Mouse (Mus musculus): ENCODE results near the gene Bpifc. TPM values are rescaled to one million over a fixed set of nuclear protein-coding genes. Genes with fewer than 3 reads are reported as not detected.

The Bpifc gene
- total RNA-seq, 1 experiment from 2014 or later: 5.7 TPM

DNA sequence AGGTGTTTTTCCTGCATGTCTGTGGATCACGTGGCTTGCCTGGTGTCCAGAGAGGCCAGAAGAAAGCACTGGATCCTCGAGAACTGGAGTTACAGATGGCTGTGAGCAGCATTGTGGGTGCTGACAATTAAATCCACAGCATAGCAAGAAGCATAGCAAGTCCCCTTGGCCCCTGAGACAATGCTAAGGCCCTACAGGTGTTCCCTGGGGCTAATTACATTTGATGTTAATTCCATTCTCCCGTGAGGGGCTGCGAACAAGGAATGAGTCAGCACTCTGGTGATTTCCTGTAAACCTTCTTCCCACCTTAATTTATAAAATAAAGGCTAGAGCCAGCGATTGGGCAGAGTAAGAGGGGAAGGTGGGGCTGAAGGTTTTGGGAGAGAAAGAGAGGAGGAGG lies 7.1 kb upstream of the Bpifc start:
- ATAC-seq (replicated peaks; ENCODE audit: low read depth, poor library complexity, severe bottlenecking): no peak

DNA sequence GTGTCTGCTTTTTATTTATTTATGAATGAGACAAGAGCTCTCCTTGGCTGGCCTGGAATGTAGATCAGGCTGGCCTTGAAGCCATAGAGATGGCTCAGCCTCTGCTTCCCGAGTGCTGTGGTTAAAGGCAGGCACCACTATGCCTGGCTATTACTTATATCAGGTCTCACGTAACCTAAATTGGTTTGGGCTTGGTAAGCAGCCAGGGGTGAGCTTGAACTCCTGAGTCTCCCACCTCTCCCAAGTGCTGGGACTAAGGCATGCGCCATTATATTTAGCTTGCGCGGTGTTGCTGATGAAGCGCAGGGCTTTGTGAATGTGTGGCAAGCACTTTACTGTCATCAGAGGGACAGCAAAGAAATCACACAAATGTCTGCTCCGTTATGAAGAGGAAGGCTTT lies 6.1 kb upstream of the Bpifc start:
- no peak for ATAC-seq (replicated peaks; ENCODE audit: low read depth, poor library complexity, severe bottlenecking)

DNA sequence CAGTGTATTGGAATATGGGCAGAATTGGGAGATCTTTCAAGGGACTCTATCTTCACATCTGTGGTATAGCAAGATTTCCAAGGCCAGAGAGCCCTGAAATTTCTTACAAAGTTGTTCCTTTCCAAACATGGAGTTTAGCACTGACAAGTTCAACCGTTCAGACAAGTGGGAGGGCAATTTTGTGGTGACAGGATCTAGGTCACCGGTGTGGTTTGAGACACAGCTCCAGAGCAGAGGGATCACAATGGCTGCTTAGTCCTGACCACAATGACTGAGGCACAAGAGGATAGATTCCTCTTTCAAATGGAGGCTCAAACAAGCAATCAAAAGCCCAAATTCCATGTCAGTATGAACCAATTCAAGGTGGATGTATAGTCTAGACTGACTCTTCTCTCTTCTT lies 523 bp downstream of the Bpifc start:
- peak; percentile 84 for ATAC-seq (replicated peaks; ENCODE audit: low read depth, poor library complexity, severe bottlenecking)

DNA sequence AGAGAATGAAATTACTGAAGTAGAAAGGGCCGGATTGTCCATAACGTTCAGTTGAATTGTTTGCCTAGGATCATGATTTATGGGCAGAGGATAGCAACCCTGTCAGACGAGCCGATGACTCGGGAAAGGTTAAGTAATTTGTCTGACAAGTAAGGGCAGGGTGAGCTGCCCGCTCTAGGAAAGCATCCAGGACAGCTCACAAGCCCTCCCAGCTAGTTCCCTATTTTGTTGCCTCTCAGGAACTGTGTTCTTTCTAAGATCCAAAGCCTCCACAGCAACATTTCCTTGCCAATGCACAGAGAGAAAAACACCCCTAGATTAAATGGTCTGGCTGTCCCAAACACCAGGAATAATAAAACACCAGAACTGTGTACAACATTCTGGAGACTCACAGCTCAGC lies 1.1 kb downstream of the Bpifc start:
- ATAC-seq (replicated peaks; ENCODE audit: low read depth, poor library complexity, severe bottlenecking): peak; percentile 66

DNA sequence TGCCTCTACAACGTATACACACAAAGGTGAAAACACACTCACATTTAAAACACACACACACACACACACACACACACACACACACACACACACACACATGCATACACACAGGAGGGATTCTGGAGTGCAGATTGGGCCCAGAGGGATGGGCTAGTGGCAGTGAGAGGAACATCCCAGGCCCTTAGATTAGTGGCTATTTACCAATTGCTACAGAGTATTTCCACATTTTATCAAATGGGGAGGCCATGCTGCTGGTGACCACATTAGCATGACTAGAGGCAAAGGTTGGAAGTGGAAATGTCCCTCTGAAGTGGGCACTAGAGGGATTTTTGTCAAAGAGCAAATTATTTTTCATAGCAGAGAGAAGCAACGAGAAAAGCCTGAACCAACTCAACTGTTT lies 2.0 kb downstream of the Bpifc start:
- no peak for ATAC-seq (replicated peaks; ENCODE audit: low read depth, poor library complexity, severe bottlenecking)

DNA sequence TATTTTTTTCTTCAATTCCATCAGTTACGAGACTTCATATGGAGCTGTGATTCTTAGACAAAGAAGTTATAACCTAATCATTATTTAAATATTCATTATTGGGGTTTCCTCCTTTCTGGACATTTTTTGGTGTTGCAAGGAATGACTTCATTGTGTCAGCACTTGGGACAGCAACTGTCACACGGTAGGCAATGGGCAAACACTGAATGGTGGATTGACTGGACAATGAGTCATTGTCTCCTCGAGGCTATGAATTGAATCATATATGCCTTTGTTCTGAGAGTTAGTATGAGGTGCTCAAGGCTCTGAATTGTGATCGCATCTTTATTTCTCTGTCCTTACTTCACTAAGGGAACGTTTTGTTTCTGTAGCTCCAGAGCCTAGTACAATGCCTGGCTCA lies 5.2 kb downstream of the Bpifc start:
- ATAC-seq (replicated peaks; ENCODE audit: low read depth, poor library complexity, severe bottlenecking): no peak

DNA sequence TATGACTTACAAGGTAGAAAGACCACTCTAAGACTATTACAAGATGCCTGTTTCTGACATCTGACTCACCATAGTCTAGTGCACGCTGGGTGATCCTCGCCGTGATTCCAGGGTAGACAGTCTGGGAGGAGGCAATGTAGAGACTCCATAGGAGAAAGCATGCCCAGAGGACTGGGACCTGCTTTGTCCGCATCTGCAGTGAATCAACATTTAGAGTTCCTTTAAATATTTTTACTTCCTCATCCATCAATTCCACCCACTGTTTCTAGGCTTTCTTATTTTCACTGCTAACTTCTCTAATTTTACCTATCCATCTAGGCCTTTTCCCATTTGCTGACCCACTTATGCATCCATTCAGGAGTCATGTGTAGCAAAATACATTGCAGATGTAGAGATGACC lies 11.2 kb downstream of the Bpifc start:
- peak; percentile 25; the same call in 1 of the 2 replicates for ATAC-seq (replicated peaks; ENCODE audit: low read depth, poor library complexity, severe bottlenecking)

DNA sequence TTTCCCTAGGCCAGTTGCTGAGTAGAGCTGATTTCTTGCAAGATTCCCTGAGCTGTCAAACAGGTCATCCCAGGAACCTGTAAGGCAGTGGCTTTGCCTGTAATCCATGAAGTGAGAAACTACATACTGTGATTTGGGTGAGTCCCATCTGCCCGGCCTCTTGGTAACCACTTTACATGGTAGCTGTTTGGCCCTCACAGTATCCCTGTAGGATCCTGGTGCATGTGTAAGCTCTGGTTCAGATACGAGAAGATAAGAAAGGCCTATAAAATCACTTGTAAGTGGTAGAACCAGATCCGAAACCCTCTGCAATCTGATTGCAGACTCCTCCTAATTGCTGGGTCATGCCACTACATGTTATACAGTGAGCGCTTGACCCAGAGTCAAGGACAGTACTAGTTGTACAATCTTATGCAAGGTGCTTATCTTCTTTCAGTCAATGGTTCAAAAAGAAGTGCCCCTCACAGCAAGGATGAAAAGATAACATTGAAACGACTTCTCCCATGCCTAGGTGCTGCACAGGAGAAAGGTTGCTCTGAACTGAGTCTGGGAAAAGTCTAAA lies 17.1 kb downstream of the Bpifc start:
- ATAC-seq (replicated peaks; ENCODE audit: low read depth, poor library complexity, severe bottlenecking): no peak

DNA sequence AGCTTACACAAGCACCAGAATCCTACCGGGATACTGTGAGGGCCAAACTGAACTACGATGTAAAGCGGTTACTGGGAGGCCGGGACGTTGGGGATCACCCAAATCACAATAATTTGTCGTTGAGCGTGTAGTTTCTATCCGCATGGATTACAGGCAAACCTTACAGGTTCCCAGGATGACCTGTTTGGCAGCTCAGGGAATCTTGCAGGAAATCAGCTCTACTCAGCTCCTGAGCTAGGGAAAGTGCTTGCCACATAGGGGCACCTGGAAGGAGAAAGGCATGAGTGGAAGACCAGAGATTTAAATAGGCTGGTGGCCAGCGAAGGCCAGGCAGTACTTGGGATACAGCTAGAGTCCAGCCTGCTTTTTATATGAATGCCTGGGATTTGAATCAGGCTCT lies 17.9 kb downstream of the Bpifc start:
- ATAC-seq (replicated peaks; ENCODE audit: low read depth, poor library complexity, severe bottlenecking): no peak

DNA sequence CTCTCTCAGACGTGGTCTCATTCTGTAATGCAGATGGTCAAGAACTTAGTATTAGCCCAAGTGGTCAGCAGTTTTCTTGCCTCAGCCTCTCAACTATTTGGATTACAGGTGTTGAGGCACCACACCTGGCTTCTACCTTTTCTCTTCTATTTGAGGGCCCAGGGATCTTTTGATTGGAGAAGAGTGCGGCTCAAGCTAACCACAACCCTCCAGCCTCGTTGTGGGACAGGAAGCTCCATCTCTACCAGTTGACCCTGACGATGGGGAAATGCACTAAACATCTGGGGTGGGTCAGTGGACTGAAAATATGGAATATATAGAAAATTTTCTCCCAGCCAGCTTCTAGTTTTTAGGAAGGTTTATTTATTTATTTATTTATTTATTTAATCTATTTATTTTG lies 19.3 kb downstream of the Bpifc start:
- no peak for ATAC-seq (replicated peaks; ENCODE audit: low read depth, poor library complexity, severe bottlenecking)

DNA sequence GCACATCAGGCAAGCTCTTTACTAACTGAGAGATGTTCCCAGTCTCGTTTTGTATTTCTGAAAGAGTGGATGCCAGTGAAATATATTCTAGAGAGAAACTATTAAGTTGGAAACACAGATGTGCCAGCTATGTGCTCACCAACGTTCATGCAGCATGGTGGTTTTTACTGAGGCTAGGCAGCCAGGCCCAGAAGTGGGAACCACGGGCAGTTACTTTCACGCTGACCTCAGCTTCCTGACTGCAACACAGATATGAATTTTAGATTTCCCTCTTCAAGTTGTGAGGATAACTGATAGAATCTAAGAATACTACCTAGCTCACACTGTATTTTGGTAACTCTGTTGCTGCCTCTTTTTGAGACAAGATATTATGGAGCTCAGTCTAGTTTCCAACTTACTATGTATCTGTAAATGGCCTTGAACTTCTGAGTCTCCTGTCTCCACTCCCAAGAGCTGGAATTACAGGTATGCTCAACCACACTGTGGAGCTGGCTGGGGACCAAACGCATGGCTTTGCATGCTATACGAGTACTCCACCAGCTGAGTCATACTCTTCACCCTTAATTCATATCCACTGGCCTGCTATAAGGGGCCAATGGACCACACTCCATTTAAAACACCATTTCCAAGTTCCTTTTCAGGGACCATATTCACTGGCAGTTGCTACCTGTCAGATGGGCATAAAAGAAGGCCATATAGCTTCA lies 22.1 kb downstream of the Bpifc start:
- ATAC-seq (replicated peaks; ENCODE audit: low read depth, poor library complexity, severe bottlenecking): peak; percentile 82

DNA sequence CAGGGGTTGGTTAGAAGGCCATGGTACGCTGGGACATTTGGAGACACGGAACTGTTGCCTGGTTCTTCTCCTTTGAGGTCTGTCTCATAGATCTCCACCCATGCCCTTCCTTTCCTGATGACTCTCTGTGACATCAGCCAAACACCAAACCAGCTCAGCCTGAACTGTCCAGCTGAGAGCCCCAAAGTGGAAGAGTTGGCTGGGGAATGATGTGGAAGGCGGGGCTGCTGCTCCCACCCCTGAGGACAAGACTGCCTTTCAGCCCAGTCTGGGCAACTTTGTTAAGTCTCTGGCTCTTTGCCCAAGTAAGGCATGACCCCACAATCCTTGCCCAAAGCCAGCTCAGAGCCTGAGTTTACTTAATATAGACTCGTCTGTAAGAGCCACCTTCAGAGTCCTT lies 38.8 kb downstream of the Bpifc start:
- ATAC-seq (replicated peaks; ENCODE audit: low read depth, poor library complexity, severe bottlenecking): no peak

DNA sequence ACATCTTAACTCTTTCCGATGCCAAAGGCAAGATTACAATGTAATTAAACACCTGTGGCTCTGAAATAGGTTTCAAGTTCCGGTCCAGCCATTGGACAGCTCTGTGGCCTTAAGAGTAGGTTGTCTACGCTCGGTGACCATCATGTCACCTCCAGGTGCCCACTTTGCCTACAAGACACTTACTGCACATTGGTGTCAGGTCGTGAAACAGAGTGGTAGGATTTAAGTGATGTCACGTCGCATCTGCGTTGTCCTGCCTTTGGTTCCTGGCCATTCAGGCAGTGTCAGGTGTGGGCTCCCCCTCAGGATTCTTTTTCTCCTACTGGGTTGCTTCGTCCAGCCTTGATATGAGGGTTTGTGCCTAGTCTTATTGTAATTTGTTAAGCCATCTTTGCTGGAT lies 39.9 kb downstream of the Bpifc start:
- ATAC-seq (replicated peaks; ENCODE audit: low read depth, poor library complexity, severe bottlenecking): no peak

DNA sequence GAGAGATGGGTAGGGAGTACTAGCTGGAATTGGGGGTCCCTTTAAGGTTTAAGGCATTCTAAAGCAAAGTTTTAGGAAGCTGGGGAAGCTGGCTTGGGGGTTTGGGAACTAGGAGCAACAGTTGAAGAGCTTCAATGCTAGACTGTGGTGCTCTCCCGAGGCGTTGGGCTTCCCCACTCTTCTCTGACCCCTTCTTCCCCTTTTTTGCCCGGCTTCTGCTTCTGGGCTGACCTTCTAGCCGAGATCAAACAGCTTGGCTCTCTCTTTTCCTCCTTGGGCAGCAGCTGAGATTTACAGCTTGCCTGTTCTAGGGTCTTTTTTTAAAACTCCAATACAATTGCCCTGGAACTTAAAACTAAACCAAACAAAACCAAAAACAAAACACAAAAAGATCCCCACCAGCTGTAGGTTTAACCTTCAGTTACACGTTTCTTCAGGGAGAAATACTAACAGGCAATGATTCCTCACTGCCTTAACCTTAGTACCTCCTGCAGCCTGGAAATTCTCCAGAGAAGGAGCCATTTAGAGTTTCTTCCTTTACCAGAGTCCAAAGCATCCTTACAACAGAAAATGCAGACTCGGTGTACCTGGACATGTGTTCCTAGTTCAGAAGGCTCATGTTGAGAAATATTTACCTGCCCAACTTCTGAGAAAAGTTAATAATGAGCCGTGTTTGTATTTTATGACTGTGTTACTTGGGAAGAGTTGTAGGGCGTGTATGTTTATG lies 41.6 kb downstream of the Bpifc start:
- peak; percentile 87 for ATAC-seq (replicated peaks; ENCODE audit: low read depth, poor library complexity, severe bottlenecking)

DNA sequence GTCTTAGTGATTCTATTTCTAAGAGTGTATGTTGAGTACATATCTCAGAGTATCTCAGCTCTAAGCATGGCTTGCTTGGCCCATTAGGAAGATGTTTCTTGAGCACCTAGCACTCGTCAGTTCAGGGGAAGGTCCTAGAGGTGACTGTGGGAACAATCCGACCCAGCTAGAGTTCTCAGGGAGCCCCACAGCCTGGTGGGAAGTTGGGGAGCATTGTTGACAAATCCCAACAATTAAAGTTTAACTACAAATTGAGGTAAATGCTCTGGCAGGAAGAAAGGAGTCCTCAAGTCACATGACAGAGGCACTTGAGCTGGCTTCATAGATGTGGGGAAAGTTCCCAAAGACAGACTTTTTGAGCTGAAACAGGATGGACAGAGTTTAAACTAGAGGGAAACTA lies 43.0 kb downstream of the Bpifc start:
- ATAC-seq (replicated peaks; ENCODE audit: low read depth, poor library complexity, severe bottlenecking): no peak

DNA sequence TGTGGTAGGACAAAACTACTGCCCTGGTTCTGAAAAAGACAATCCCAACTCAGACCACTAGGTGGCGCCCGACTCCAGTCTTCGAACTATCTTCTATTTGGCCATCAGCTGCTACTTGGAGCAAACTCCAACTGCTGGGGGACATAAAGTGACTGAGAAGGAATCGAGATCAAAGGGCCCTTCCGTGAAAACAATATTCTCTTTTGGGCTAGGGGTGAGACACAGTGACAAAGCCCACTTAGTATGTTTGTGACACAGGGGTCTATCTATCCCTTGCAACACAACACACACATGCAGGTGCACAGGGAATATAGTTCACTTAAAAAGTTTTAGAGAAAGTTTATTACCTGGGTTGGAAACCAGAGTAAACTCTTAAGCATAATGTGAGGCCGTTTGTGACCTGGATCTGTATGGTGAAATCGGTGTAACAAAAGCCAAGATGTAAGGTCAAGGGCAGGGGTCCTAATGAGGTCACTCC lies 43.5 kb downstream of the Bpifc start:
- ATAC-seq (replicated peaks; ENCODE audit: low read depth, poor library complexity, severe bottlenecking): peak; percentile 89

DNA sequence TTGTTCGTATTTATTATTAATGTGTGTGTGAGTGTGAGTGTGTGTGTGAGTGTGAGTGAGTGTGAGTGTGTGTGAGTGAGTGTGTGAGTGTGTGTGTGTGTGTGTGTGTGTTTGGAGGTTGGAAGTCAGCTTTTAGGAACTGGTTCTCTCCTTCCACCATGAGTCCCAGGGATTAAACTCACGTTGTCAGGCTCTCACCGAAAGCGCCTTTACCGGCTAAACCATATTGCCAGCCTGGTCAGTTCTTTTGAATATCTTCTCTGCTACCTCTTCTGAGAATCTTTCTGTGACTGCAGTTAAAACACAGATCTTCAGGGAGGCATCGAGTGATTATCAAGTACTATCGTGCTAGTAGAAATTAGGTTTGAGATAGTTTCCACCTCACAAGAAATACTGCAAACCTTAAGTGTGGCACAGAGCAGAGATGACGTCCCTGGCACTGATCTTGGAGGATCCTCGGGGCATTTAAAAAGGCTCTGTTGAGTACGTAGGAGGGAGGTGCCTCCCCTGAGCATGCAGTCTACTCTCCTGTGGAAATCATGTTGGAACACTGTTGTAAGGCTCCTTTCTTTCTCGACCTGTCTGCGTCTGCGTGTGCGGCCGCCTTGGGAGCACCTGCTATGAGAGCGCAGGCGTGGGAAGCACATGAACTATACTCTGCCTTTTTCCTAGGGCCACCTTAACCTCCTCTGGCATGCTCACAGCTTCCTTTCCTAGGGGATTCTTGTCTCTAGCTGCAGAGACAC lies 44.1 kb downstream of the Bpifc start:
- ATAC-seq (replicated peaks; ENCODE audit: low read depth, poor library complexity, severe bottlenecking): no peak

DNA sequence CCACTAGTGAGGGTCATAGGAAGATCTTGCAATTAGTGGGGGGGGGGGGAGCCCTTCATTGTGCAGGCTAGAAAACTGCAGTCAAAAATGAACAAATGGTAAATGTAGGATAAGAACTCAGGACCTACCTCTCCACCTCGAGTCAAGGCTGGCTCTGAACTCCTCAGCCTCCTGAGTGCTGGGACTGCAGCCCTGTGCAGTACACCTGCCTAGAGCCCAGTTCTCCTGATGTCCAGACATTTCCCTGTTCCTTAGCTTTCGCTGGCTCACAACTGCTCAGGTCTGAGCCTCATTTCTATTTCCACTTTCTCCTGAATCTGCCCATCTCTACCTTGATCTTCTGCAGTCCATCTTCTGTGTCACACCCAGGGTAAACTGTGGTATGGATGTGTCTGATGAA lies 45.2 kb downstream of the Bpifc start:
- ATAC-seq (replicated peaks; ENCODE audit: low read depth, poor library complexity, severe bottlenecking): no peak

DNA sequence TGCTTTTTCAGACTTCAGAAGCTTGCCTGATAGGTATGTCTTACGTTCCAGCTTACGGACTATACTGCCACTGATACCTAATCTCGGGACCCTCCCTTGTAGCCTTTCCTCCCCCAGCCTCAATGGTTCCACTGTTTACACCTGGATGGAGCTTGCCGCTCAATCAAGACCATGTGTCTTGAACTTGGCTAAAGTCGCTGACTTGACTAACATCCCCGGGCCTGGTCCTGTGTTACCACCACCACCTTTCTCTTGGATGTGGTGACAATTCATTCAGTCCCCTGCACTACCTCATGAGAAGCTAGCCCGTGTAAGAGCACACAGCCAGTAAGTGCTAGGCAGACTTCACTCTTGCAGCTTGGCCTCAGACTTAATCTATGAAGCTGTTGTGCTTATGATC lies 47.4 kb downstream of the Bpifc start:
- ATAC-seq (replicated peaks; ENCODE audit: low read depth, poor library complexity, severe bottlenecking): no peak

DNA sequence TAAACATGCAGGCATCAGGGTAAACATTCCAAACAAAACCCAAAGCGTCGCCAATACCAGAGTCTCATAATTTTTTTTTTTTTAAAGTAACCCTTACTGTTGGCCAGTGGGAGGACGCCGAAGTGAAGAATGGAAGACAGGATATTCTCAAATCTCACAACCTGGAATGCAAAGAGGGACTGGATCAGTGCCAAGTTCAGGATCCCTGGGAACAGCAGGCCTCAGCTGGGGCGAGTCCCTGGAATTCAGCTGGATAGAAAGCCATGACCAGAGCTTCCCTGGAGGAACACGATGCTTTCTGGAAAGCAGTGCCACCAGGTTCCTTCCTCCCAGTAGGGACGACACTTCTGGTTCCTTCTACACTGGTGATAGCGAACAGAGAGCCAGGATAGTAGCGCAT lies 48.8 kb downstream of the Bpifc start:
- ATAC-seq (replicated peaks; ENCODE audit: low read depth, poor library complexity, severe bottlenecking): no peak

DNA sequence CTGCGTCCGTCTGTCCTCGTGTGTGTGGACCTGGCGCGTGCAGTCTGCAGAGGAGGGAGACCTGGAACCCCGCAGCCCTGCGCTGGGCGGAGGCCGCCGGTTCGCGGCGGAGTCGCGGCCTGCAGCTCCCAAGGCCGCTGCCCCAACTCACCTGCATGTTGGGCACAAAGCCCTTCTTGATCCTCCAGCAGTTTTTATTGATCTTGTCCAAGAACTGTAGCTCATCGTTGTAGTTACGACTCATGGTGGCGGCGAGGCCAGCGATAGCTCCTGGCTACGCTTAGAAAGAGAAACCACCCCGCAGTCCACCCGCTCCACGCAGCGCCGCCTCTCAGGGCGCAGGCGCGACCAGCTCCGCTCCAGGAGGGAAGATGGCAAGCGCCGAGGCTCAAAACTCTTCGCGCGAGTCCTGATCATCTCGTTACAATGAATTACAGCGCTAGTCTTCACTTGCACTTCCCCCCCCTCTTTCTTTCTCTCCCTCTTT lies 54.2 kb downstream of the Bpifc start, which contains the start of gene Rtcb:
Gene Rtcb, minus strand, starts transcription at position 360 of the 487 bp plus-strand sequence.
- ATAC-seq (replicated peaks; ENCODE audit: low read depth, poor library complexity, severe bottlenecking): peak; percentile 97

Measured in common myeloid progenitor, adult 5-6 weeks (primary cell).